Mouse (Mus musculus) lung, postnatal 0 days (tissue): ENCODE results near the gene Apc2. TPM values are rescaled to one million over a fixed set of nuclear protein-coding genes. Genes with fewer than 3 reads are reported as not detected.

ENCODE experiments used
- ATAC-seq: fragments of 200-750 bp; cut with Nextera tagmentation; 2 replicates; pipeline ENCODE4 v1.8.0; 2017; ENCODE audit warnings: moderate library complexity
- DNase-seq: peaks from one replicate; pipeline ENCODE4 v3.0.0-alpha.2; 2016; ENCODE audit warnings: low spot score
- H3K27ac ChIP-seq: fragments of 300-500 bp; sonication (generic); 2 replicates; pipeline ENCODE4 v1.5.1; 2014; ENCODE audit warnings: antibody characterized with exemption, mild to moderate bottlenecking, low read length, mixed read lengths
- H3K27me3 ChIP-seq: fragments of 300-500 bp; sonication (generic); replicated peaks from 2 replicates; pipeline ENCODE4 v1.6.1; 2014; ENCODE audit warnings: low read length, mixed read lengths; ENCODE audit not compliant: insufficient read depth
- H3K36me3 ChIP-seq: fragments of 300-500 bp; sonication (generic); 2 replicates; pipeline ENCODE4 v1.6.1; 2014; ENCODE audit warnings: low read length, mixed read lengths; ENCODE audit not compliant: insufficient read depth
- H3K4me1 ChIP-seq: fragments of 300-500 bp; sonication (generic); 2 replicates; pipeline ENCODE4 v1.6.1; 2014; ENCODE audit warnings: antibody characterized with exemption, low read depth, low read length, mixed read lengths; ENCODE audit not compliant: insufficient read depth
- H3K4me2 ChIP-seq: fragments of 300-500 bp; sonication (generic); replicated peaks from 2 replicates; pipeline ENCODE4 v1.6.1; 2014; ENCODE audit warnings: low read depth, mild to moderate bottlenecking, low read length, moderate library complexity, mixed read lengths
- H3K4me3 ChIP-seq: fragments of 300-500 bp; sonication (generic); 2 replicates; pipeline ENCODE4 v1.5.1; 2014; ENCODE audit warnings: low read depth, low read length
- H3K9ac ChIP-seq: fragments of 300-500 bp; sonication (generic); replicated peaks from 2 replicates; pipeline ENCODE4 v1.6.1; 2014; ENCODE audit warnings: low read depth, mild to moderate bottlenecking
- H3K9me3 ChIP-seq: fragments of 300-500 bp; sonication (generic); 2 replicates; pipeline ENCODE4 v1.6.1; 2016; ENCODE audit warnings: low read length, mixed read lengths
- CTCF ChIP-seq: IDR thresholded peaks from 2 replicates; pipeline ENCODE4 v1.5.1; 2016; ENCODE audit warnings: antibody characterized with exemption, mild to moderate bottlenecking
- EP300 ChIP-seq: IDR thresholded peaks from 2 replicates; pipeline ENCODE4 v1.6.1; 2016; ENCODE audit warnings: antibody characterized with exemption, mild to moderate bottlenecking, control low read depth
- WGBS: fragments of 180-500 bp; shearing (Covaris S2); extraction: QIAGEN DNeasy Blood & Tissue Kit; methylation state at CpG from one replicate; pipeline ENCODE4 v1.1.7; 2014; 5-methylcytosine and 5-hydroxymethylcytosine counted together
- polyA plus RNA-seq: library from polyadenylated mRNA; unstranded; fragments of >200 nt; fragmentation: Nextera tagmentation; extraction: Ambion mirVana; gene quantifications from 2 replicates; pipeline ENCODE4 v1.2.1, GENCODE M21; 2015

Gene Apc2
- polyA plus RNA-seq, 1 experiment from 2014 or later: 0.85 TPM

DNA sequence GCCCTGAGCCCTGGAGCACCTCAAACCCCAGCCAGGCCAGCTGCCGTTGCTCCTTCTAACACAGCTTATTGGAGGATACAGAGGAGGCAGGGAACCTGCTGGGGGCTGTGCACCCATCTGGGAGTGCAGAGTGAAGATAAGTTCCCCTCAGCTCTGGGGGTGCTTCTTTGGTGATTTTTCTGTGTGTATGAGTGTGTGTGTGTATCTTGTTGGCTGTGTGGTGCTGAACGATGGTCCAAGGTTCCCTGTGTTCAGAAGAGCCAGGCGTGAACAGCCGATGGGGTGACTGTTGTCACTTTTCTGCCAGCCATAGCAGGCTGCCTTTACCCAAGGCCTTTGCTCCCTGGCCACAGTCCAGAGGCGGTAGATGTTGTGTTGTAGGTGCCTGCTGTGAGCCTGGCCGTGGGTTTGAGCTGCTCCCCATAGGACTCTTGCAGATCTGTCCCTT lies 25.0 kb upstream of the Apc2 start:
- ATAC-seq (no peak), DNase-seq (no peak)
- Histone ChIP-seq H3K36me3 (0 out of 2 replicates have a peak, but pooled peaks cover 5% of the 10 kb centered on the region), H3K4me2 (no peak overlapping the region), H3K9me3 (no peaks in the 10 kb centered on the region), H3K4me1 (peaks cover 19% of the 10 kb centered on the region; the same call in 1 of the 2 replicates), H3K27ac (peak overlapping the region; percentile 51), H3K9ac (no peak overlapping the region), H3K4me3 (no peak overlapping the region), H3K27me3 (no peaks in the 10 kb centered on the region)
- 47% methylated on average over 6 of the region's 6 CpGs for WGBS
- TF ChIP-seq EP300 (no peak), CTCF (no peak)

DNA sequence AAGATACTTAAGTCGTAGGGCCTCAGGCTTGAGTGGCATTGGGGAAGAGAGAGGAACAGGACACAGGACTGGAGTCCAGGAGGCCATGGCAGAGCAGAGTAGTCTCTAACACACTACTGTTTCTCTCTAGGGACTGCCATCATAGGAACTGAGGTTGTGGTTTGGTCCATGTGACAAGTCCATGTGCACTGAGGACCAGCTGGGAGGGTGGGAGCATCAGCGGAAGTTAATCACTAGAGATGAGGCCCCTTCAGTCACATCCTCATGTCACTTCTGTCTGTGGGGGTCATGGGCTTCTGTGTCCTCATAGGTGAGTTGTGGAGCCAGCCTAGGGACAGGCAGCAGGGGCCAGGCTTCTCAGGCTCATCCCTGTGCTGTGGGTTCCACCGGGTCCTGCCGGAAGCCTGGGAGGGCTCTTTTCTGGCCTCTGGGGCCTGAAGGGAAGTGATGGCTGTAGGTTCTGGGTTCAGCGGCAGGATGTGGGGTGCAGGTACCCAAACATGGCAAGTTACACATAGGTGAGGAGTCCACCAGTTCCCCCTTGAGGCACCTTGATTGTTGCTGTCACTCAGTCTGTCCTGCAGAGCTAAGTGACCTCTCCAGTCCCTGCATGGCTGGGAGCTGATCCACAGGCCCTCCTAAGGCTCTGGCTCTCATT lies 24.5 kb upstream of the Apc2 start:
- 70% methylated on average over 5 of the region's 5 CpGs for WGBS
- no peak for TF ChIP-seq CTCF
- no peak for TF ChIP-seq EP300
- 0 out of 2 replicates have a peak, but pooled peaks cover 5% of the 10 kb centered on the region for H3K36me3 ChIP-seq
- no peaks in the 10 kb centered on the region for H3K9me3 ChIP-seq
- H3K9ac ChIP-seq: no peak overlapping the region
- H3K27ac ChIP-seq: peak overlapping the region; percentile 51; the same call in 1 of the 2 replicates
- no peak overlapping the region for H3K4me2 ChIP-seq
- no peak for DNase-seq
- H3K4me1 ChIP-seq: peaks cover 17% of the 10 kb centered on the region; the same call in 1 of the 2 replicates
- H3K4me3 ChIP-seq: no peak overlapping the region
- H3K27me3 ChIP-seq: no peaks in the 10 kb centered on the region
- ATAC-seq: no peak

DNA sequence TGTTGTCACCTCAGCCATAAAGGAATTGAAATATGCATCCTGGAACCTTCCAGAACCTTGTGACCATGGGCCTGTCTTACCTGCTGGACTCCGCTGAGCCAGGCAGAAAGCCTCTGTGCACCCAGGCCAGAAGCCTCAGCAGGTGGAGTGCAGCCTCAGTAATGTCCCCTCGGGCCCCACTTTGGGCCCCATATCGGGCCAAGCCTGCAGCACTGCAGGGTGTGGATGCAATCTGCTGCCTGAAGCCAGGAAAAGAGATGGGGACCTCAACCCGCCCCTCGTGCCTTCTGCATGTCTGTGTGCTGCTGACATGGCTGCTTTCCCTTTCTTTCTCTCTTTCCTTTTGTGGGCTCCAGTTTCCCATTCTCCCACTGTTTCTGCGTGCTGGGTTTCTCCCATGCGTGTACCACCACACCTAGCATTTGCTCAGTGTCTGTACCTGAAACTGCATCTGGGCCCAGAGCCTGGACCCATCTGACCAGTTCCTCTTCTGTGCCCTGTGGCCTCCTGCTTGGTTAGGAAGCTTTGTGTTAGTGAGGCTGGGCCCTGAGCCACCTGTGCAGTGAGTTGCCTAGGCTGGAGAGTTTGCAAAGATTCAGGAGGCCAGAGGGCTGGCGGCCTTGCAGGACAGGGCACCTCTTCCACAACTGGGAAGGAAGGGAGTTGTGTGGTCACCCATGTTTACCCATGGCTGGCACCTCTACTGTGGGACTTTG lies 23.7 kb upstream of the Apc2 start:
- H3K27ac ChIP-seq: no peak overlapping the region
- WGBS: 91% methylated on average over 8 of the region's 8 CpGs
- H3K4me3 ChIP-seq: no peak overlapping the region
- H3K4me1 ChIP-seq: peaks cover 14% of the 10 kb centered on the region; the same call in 1 of the 2 replicates
- no peak overlapping the region for H3K9ac ChIP-seq
- TF ChIP-seq EP300: no peak
- TF ChIP-seq CTCF: no peak
- ATAC-seq (no peak), DNase-seq (no peak)
- H3K4me2 ChIP-seq: no peak overlapping the region
- H3K27me3 ChIP-seq: no peaks in the 10 kb centered on the region
- H3K9me3 ChIP-seq: no peaks in the 10 kb centered on the region
- peaks cover 9% of the 10 kb centered on the region; the same call in 1 of the 2 replicates for H3K36me3 ChIP-seq

DNA sequence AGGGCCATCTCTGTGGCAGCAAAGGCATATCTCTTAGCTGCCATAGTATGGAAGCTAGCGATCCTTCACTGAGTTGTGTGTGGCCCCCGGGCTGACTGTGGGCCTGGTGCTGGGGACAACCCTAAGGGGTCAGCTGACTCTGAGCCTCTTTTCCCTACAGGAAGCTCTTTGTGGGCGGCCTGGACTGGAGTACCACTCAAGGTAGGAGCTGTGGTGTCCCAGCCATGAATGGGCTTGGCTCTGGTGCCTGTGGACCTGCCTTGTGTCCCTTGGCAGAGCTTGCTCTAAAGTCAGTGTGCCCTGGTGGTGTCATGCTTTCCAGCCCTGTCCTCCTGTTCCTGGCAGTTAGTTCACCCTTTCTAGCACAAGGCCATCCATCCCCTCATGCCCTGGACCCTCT lies 21.9 kb upstream of the Apc2 start:
- Histone ChIP-seq H3K27me3 (no peaks in the 10 kb centered on the region), H3K4me2 (0 out of 2 replicates have a peak overlapping the region, but pooled peaks have one; percentile 5), H3K4me3 (no peak overlapping the region), H3K27ac (peak overlapping the region; percentile 68), H3K36me3 (peaks cover 27% of the 10 kb centered on the region), H3K9ac (no peak overlapping the region), H3K4me1 (0 out of 2 replicates have a peak, but pooled peaks cover under 1% of the 10 kb centered on the region), H3K9me3 (no peaks in the 10 kb centered on the region)
- peak; percentile 83 for ATAC-seq
- TF ChIP-seq CTCF (no peak), EP300 (no peak)
- DNase-seq: peak; percentile 72
- WGBS: 57% methylated on average over 3 of the region's 3 CpGs

DNA sequence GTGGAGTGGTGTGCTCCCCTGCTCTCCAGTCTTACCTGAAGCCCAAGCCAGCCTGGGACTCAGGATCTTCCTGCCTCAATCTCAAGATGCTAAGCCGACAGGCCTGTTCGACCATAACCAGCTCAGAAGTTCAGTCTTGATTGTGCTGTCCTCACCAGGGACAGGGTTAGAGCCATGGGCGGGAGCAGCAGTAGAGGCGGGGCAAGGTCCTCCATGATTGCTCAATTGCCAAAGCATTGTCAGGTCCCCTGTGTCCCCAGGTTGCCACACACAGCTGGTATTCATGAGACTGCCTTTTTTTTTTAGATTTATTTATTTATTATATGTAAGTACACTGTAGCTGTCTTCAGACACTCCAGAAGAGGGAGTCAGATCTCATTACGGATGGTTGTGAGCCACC lies 19.5 kb upstream of the Apc2 start:
- Histone ChIP-seq H3K9ac (no peak overlapping the region), H3K4me2 (no peak overlapping the region), H3K27me3 (no peaks in the 10 kb centered on the region), H3K9me3 (no peaks in the 10 kb centered on the region), H3K4me1 (no peaks in the 10 kb centered on the region; the same call in 1 of the 2 replicates), H3K27ac (no peak overlapping the region), H3K4me3 (no peak overlapping the region), H3K36me3 (peaks cover 39% of the 10 kb centered on the region)
- DNase-seq (peak; percentile 59), ATAC-seq (peak; percentile 26; the same call in 1 of the 2 replicates)
- no peak for TF ChIP-seq CTCF
- TF ChIP-seq EP300: no peak
- WGBS: 72% methylated on average over 5 of the region's 5 CpGs

DNA sequence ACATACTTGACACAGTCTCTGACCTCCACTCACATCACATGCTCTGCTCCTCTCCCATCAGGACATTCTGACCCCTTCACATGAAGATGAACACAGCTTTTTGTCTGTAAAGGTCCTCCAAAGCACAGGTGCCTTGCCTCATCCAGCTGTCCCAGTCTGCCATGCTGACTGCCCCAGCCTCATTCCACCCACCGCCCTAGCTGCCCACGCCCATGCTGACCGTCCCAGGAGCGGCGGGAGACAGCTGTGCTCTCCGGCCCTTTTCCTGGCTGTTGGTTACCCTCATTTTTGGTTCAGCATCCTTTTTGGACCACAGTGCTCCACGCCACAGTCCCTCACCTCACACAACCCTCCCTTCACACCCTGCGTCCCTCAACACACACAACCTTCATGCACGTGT lies 17.4 kb upstream of the Apc2 start:
- no peak for TF ChIP-seq CTCF
- no peak for TF ChIP-seq EP300
- whole genome bisulfite sequencing: 88% methylated on average over 9 of the region's 9 CpGs
- Histone ChIP-seq H3K27ac (no peak overlapping the region), H3K27me3 (no peaks in the 10 kb centered on the region), H3K4me2 (no peak overlapping the region), H3K4me1 (peaks cover 5% of the 10 kb centered on the region), H3K36me3 (peaks cover 39% of the 10 kb centered on the region), H3K9me3 (no peaks in the 10 kb centered on the region), H3K9ac (no peak overlapping the region), H3K4me3 (no peak overlapping the region)
- ATAC-seq (no peak), DNase-seq (no peak)
